Mouse (Mus musculus): ENCODE data around the gene Rnf44. TPM values are rescaled to one million over a fixed set of nuclear protein-coding genes. Genes with fewer than 3 reads are reported as not detected.

Rnf44 gene
- polyA plus RNA-seq, 1 experiment from 2014 or later: 91.5 TPM

DNA sequence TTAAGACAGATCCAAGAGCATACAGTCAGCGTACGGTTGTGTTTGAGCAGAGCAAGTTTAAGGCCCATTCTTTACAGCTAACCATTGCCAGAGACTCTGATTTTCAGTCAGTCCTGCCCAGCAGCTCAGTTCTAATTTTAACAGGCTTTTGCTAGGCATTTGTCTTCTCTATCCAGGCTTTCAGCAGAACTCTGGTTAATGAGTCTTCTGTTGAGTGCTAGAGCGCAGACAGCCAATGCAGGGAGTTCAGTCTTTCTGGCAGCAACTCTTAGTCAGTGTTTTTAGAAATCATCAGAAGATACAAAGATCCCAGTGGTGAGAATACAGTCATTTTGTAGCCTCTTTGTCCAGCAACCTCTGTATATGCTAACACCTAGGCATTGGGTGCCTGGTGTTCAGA lies 43.2 kb downstream of the Rnf44 start:
- WGBS: 97% methylated on average over 3 of the region's 3 CpGs
- H3K9me3 ChIP-seq: no peaks in the 10 kb centered on the region
- H3K4me2 ChIP-seq: no peak overlapping the region
- H3K27ac ChIP-seq (replicated peaks): no peak overlapping the region
- peaks cover 85% of the 10 kb centered on the region for H3K36me3 ChIP-seq
- H3K9ac ChIP-seq: no peak overlapping the region
- no peak for ATAC-seq (ENCODE audit: low FRiP score, low read depth)
- H3K4me3 ChIP-seq: no peak overlapping the region
- no peaks in the 10 kb centered on the region for H3K4me1 ChIP-seq (replicated peaks)
- H3K27me3 ChIP-seq: no peaks in the 10 kb centered on the region

DNA sequence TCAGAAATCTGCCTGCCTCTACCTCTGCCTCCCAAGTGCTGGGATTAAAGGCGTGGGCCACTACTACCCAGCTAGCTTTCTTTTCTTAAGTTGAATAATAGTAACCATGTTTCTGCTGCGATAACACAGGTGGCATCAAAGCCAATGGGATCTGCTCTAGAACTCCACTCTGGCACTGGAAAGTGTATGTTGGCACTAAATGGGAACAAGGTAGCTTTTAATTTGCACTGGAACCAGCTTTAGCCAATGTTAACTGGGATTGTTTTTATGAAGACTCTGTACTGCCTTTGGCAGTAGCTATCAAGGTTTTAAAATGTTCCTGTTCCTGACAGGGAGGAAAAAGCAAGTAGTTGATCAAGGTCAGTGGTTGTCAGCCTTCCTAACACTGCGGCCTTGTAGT lies 58.7 kb downstream of the Rnf44 start:
- no peaks in the 10 kb centered on the region for H3K4me1 ChIP-seq (replicated peaks)
- no peaks in the 10 kb centered on the region for H3K9me3 ChIP-seq
- H3K4me3 ChIP-seq: no peak overlapping the region
- H3K4me2 ChIP-seq: no peak overlapping the region
- 94% methylated on average over 3 of the region's 3 CpGs for WGBS
- no peak overlapping the region for H3K27ac ChIP-seq (replicated peaks)
- peaks cover 10% of the 10 kb centered on the region for H3K36me3 ChIP-seq
- no peak overlapping the region for H3K9ac ChIP-seq
- no peaks in the 10 kb centered on the region for H3K27me3 ChIP-seq
- ATAC-seq (ENCODE audit: low FRiP score, low read depth): no peak

DNA sequence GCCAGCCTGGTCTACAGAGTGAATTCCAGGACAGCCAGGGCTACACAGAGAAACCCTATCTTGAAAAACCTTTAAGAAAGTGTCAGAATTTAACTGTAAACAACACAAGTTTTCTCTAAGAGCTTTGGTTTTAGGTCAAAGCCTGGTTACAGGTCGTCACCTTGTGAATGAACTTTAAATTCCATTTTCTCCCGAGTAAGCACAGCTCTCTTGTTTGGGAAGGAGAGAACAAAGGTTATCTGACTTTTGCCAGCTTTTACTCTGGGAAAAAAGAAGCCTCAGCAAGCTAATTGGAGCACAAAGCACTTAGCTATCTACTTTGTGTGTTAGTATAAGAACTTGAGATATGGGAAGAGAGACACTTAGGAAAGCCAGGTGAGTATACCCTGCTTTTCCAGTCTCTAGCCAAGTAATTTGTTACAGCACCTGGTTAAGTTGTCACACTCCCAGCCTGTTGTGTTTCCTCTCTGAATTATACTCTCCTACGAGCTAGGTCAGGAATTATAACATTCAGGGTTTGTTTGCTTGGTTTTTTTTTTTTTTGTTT lies 60.9 kb downstream of the Rnf44 start:
- Histone ChIP-seq H3K4me2 (no peak overlapping the region), H3K27ac (replicated peaks) (no peak overlapping the region), H3K36me3 (peaks cover 3% of the 10 kb centered on the region; the same call in 1 of the 2 replicates), H3K9me3 (no peaks in the 10 kb centered on the region), H3K4me3 (no peak overlapping the region), H3K9ac (no peak overlapping the region), H3K27me3 (no peaks in the 10 kb centered on the region), H3K4me1 (replicated peaks) (no peaks in the 10 kb centered on the region)
- 78% methylated on average over 3 of the region's 3 CpGs for WGBS
- no peak for ATAC-seq (ENCODE audit: low FRiP score, low read depth)

Other genes starting within 250 kb of the Rnf44 start
- 97.1 and 102 TPM in 2 replicates for gene Thoc3, start 225.1 kb downstream of the Rnf44 start, polyA plus RNA-seq (2015; fragmentation: Nextera tagmentation; extraction: Ambion mirVana)
- gene Simc1, start 190.1 kb downstream of the Rnf44 start, polyA plus RNA-seq (2015; fragmentation: Nextera tagmentation; extraction: Ambion mirVana): 22.4 and 24.2 TPM in 2 replicates
- gene 4833439L19Rik, start 128.5 kb downstream of the Rnf44 start, polyA plus RNA-seq (2015; fragmentation: Nextera tagmentation; extraction: Ambion mirVana): 249 and 256 TPM in 2 replicates
- gene Arl10, start 118.9 kb downstream of the Rnf44 start, polyA plus RNA-seq (2015; fragmentation: Nextera tagmentation; extraction: Ambion mirVana): 105 and 111 TPM in 2 replicates
- gene Nop16, start 103.8 kb downstream of the Rnf44 start, polyA plus RNA-seq (2015; fragmentation: Nextera tagmentation; extraction: Ambion mirVana): 58.0 and 62.0 TPM in 2 replicates
- gene Higd2a, start 103.7 kb downstream of the Rnf44 start, polyA plus RNA-seq (2015; fragmentation: Nextera tagmentation; extraction: Ambion mirVana): 255 and 261 TPM in 2 replicates
- 206 and 226 TPM in 2 replicates for gene Cltb, start 82.6 kb downstream of the Rnf44 start, polyA plus RNA-seq (2015; fragmentation: Nextera tagmentation; extraction: Ambion mirVana)
- 64.9 and 66.4 TPM in 2 replicates for gene Faf2, start 72.1 kb downstream of the Rnf44 start, polyA plus RNA-seq (2015; fragmentation: Nextera tagmentation; extraction: Ambion mirVana)
- 0.17 and 0.26 TPM in 2 replicates for gene Cdhr2, start 7.6 kb upstream of the Rnf44 start, polyA plus RNA-seq (2015; fragmentation: Nextera tagmentation; extraction: Ambion mirVana)
- 24.8 and 33.9 TPM in 2 replicates for gene Gprin1, start 56.0 kb upstream of the Rnf44 start, polyA plus RNA-seq (2015; fragmentation: Nextera tagmentation; extraction: Ambion mirVana)
- 77.2 and 95.2 TPM in 2 replicates for gene Sncb, start 72.7 kb upstream of the Rnf44 start, polyA plus RNA-seq (2015; fragmentation: Nextera tagmentation; extraction: Ambion mirVana)
- gene Eif4e1b, start 90.1 kb upstream of the Rnf44 start, polyA plus RNA-seq (2015; fragmentation: Nextera tagmentation; extraction: Ambion mirVana): not detected in 2 replicates
- gene Tspan17, start 95.5 kb upstream of the Rnf44 start, polyA plus RNA-seq (2015; fragmentation: Nextera tagmentation; extraction: Ambion mirVana): 95.7 and 98.3 TPM in 2 replicates